Mouse (Mus musculus) liver, postnatal 0 days (tissue): ENCODE results near the gene Gm20696.

Source experiments
- CTCF ChIP-seq: sonication (generic); IDR thresholded peaks from 2 replicates; pipeline ENCODE4 v1.5.1; 2016; ENCODE audit warnings: antibody characterized with exemption, low read depth
- EP300 ChIP-seq: IDR thresholded peaks from 2 replicates; pipeline ENCODE4 v1.6.1; 2016; ENCODE audit warnings: antibody characterized with exemption, low read depth, mild to moderate bottlenecking

DNA sequence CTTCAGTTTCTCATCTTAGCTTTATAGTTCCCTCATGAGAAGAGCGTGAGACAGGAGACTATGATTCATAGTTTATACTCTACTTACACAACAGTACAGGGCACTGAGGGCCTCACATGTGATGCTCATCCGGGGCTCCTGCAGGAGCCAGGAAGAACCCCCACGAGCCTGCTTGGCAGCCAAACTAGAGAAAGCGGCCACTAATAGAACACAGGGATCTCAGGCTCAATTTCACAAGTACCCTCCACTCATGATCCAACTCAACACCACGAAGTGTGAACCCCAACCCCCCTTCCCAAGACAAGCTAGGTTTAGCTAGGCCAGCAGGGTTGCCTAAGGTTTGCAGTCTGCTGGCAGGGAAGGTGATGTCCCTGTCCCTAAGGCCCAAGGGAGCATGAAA lies 223.1 kb downstream of the Gm20696 start:
- TF ChIP-seq EP300 (no peak), CTCF (no peak)
